In the genomic region with DNA sequence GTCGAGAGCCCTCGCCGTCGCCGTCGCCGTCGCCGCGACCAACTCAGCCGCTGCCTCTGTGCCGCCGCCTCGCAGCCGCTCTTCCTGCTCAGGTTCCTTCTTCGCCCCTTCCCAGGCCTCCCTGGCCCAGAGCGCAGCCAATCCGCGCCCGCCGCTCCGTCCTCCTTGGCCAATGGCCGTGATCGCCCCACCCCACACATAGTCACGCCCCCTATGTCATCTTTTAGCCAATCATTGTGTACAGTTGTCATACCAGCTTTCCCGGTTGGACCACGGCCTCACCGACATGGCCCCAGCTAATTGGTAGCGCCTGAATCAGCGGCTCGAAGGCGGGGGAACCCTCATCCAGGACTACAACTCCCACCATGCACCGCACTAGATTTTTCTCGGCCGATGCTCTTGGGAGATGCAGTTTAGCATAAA, we compare ENCODE assay signal across 8 mouse cellular contexts. TPM values are rescaled to one million over a fixed set of nuclear protein-coding genes. Genes with fewer than 3 reads are reported as not detected.
DNase-seq lines count a peak whose midpoint lies in the region; ATAC-seq lines count a peak whose summit lies in the region.

A gene (minus strand): TSS at position 113 of the 423 bp plus-strand sequence.

- H3K27ac ChIP-seq in hindbrain, embryonic 11.5 days (ENCODE audit: low read depth, low read length) = peak within 1 kb of the TSS; percentile 62

- no peaks in the 10 kb centered on the region for H3K27me3 ChIP-seq in hindbrain, embryonic 11.5 days (ENCODE audit: control insufficient read depth, insufficient read depth, low read length)

- WGBS in hindbrain, embryonic 11.5 days = under 1% methylated on average over 33 of the region's 35 CpGs

- H3K36me3 ChIP-seq in hindbrain, embryonic 11.5 days (ENCODE audit: control insufficient read depth, insufficient read depth, low read length) = no peaks in the 10 kb centered on the region

- H3K4me3 ChIP-seq in hindbrain, embryonic 11.5 days (ENCODE audit: low read depth, low read length) = peak within 1 kb of the TSS; percentile 82

- H3K4me2 ChIP-seq in hindbrain, embryonic 11.5 days (replicated peaks; ENCODE audit: low read depth, low read length) = peak within 1 kb of the TSS; percentile 82

- peak within 1 kb of the TSS; percentile 87 for H3K9ac ChIP-seq in hindbrain, embryonic 11.5 days (ENCODE audit: low read depth, low read length)

- ATAC-seq in hindbrain, embryonic 11.5 days (ENCODE audit: low FRiP score) = peak; percentile 100

- H3K4me1 ChIP-seq in hindbrain, embryonic 11.5 days (replicated peaks; ENCODE audit: control insufficient read depth, insufficient read depth, low read length) = 0 out of 2 replicates have a peak, but pooled peaks cover 2% of the 10 kb centered on the region

- DNase-seq in Muller cell, postnatal 12 days (ENCODE audit: inconsistent ontology term) = peak; percentile 100
- peak; percentile 99 for DNase-seq in cerebellum, adult 9-11 months
- DNase-seq in frontal cortex, adult 2 months (ENCODE audit: extremely low spot score in 1 of 2, low spot score in 1 of 2) = peak; percentile 99
- peak; percentile 95 for DNase-seq in hindbrain, embryonic 11.5 days (ENCODE audit: low spot score)
- peak; percentile 96 to 98 for DNase-seq in layer of hippocampus, postnatal 10 days (ENCODE audit: low spot score in 2 of 2)
- peak; percentile 100 for DNase-seq in lung, postnatal 10 days
- DNase-seq in ovary, postnatal 36 days (ENCODE audit: low spot score) = peak; percentile 97
- DNase-seq in thymus, postnatal 25 days = peak; percentile 98

- H3K9me3 ChIP-seq in hindbrain, embryonic 11.5 days (ENCODE audit: control insufficient read depth, low read length) = no peaks in the 10 kb centered on the region

RNA-seq across cellular contexts. Expression of the gene that starts here (rescaled TPM):
- 92.1 and 92.3 TPM in 2 replicates for polyA plus RNA-seq in frontal cortex, adult 2 months (2012; rRNA removed)
- polyA plus RNA-seq in hindbrain, embryonic 11.5 days (2014; fragmentation: Nextera tagmentation; extraction: Ambion mirVana) = 76.3 and 82.7 TPM in 2 replicates
- total RNA-seq in layer of hippocampus, postnatal 10 days (2021) = 100 to 1,000 TPM; 132 to 138 TPM

Comparison
In these comparisons a context has a peak if more than half of its experiments do, and no peak if none do; other contexts are left out.
1. Peak in every context shown above with its lines: DNase-seq, ATAC-seq, H3K4me3 ChIP-seq and H3K27ac ChIP-seq.